Mouse (Mus musculus) right cerebral cortex, adult 18-20 months (tissue): ENCODE results near the gene Rnaset2b.
"Not testable (repeated sequence)": the region's sequence is repeated elsewhere in the genome, so short reads cannot be mapped to it uniquely, and the experiment has no call there.

Experiments used
- DNase-seq: peaks from one replicate; pipeline ENCODE4 v3.0.0; 2022; ENCODE audit warnings: mixed read lengths

The Rnaset2b gene

DNA sequence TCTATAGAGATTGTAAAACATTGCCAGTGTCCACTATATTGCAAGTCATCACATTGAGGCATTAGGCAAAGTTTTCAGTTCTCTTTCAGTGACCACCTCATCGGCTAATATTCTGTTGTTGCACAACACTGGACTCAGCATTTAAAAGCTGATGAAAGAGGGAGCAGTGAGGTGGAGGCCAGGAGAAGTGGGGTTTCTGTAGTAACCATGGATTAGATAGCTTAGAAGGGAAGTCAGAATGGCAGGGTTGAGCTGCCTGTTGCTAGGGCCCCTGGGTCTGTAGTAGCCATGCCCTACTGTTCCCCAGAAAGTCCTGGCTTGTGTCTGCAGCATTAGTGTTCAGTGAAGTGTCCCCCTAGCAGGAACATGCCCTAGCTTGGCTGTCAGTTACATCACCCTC, 15.7 kb downstream of the Rnaset2b start:
- DNase-seq = not testable (repeated sequence)

DNA sequence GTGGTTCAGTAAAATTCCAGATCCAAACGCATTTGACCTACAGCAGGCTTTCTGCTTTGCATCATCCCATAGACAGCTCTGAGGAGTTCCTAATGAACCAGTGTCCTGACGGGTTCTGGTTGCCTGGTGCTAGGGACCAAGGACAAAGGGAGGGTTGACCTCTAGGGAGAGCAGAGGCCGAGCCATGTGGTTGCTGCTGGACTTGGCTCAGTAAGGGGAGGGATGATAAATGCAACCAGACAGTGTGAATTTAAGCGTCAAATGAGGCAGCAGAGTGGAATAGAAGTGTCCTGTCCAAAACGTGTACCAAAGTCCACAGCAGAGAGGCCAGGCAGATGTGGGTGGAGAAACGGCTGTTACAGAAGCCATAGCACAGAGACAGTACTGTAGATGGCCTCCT, 25.1 kb downstream of the Rnaset2b start:
- DNase-seq = not testable (repeated sequence)

GRCm38 (mm10) chr17:6996826-6997225, 26.4 kb downstream of the Rnaset2b start:
- DNase-seq = not testable (repeated sequence)

- DNase-seq = not testable (repeated sequence)
Measured at GRCm38 (mm10) chr17:6997778-6998490, 27.5 kb downstream of the Rnaset2b start.

DNA sequence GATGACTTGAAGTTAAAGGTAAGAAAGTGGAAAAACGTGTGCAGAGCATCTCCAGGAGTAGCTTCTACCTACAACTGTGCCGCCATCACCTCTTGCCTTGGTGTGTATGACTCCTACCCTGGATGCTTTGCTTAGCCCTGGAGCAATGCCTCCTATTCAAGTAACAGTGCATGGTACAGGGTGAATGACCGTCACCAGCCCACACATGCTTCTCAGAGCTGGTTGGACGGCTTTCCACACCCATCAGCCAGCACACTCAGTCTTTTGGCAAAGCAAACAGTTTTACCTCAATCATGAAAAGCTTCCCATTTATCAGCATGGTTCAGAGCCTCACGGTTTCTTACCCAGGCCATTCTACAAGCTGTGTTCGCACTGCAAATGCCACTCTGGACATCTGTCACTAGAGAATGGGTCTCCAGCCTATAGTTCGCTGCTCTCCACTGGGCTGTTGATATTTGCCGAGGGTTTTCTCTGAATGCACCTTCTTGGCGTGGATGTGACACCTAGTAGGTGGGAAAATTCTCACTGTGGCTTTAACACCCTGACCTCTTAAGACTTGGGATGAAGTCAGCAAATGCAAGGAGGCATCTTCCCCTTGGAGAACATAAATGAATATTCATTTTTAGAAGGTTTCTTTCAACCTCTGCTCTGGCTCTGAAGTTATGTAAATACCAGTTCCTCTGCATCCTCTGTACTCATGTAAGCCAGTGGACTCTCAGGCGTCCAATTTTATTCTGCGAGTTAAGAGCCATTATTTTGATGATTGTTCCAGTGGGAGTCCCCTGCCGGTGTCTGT, 31.6 kb downstream of the Rnaset2b start:
- DNase-seq = not testable (repeated sequence)

DNA sequence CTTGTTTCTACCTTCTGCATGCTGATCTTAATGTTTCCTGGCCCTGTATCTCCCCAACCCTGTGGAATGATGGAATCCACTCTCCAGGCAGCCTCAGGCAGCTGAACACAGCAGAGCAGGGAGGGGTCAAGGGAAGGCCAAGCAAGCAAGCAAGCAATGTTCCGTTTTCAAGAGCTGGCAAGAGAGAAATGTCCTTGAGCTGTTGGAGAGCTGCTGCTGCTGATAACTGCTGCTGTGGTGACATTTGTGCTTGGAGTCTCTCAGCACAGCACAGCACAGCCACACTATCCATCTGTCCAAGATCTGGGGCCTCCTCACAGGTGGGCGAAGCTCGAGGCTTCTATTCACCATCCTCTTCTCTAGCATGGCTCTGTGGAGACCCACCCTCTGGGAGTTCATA, 33.0 kb downstream of the Rnaset2b start:
- not testable (repeated sequence) for DNase-seq

DNA sequence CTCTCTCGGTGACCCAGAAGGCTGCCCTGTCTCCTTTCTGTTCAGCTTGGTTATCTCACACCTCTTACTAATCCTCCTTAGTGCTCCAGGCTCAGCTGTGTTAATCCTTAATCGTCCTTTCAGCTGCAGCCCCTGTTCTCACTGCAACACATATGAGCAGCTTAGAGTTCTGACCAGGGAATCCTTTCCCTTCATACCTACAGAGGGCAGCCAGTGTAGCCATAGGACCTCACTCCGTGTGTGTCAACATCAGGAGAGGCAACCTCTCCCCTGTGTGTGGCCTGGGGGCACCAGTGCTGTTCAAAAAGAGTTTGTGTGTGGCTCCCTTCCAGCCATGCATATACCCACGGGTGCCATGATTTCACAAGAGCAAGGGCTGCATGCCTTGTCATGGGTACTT, 35.2 kb downstream of the Rnaset2b start:
- DNase-seq = not testable (repeated sequence)

DNA sequence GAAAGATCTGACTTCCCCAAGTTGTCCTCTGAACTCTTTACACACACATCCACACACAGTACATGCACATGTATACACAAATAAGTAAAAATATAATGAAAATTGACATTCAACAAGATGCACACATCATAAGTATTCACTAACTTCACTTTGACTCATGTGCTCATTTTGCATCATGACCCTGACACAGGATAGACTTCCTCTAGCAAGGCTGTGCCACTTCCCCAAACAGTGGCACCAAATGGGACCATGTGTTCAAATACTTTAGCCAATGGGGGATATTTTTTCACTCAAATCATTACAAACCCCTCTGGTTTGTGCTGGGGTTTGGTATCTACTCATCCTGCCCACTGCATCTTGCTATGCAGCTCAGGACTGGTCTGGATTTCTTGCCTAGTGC, 38.5 kb downstream of the Rnaset2b start:
- DNase-seq = not testable (repeated sequence)

- not testable (repeated sequence) for DNase-seq
Measured at GRCm38 (mm10) chr17:7009440-7009839, 39.0 kb downstream of the Rnaset2b start.

DNA sequence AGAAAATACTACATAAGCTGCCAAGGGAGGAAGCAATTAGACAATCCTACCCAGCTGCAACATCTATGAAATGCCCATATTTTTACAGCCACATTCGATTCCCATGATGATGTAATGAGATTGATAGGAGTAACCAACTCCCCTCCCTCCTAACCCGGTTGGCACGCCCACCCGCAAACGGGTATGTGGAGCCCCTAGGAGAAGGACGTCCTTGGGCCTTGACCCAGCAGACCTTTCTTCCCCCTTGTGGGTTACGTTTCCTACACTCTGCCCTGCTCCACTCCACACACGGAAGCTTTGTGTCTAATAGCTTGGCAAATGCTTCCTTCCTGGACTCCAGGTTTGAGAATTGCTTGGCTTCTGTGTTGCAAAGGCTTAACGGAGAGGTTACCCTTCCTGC, 39.5 kb downstream of the Rnaset2b start:
- not testable (repeated sequence) for DNase-seq

DNA sequence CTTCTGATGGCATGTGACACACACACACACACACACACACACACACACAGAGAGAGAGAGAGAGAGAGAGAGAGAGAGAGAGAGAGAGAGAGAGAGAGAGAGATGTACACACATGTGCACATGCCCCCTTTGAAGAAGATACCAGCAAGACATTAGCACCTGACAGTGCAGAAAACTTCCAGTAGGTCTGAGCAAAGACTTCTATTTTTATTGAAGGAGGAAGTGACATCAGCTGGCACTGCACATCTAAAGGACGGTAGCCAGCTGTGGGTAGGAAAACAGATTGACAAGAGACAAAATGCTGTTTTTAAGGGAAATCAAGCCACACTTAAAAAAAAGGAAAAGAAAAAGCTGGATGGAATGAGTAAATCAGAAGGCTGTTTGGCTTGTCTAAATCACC, 43.8 kb downstream of the Rnaset2b start:
- not testable (repeated sequence) for DNase-seq

DNA sequence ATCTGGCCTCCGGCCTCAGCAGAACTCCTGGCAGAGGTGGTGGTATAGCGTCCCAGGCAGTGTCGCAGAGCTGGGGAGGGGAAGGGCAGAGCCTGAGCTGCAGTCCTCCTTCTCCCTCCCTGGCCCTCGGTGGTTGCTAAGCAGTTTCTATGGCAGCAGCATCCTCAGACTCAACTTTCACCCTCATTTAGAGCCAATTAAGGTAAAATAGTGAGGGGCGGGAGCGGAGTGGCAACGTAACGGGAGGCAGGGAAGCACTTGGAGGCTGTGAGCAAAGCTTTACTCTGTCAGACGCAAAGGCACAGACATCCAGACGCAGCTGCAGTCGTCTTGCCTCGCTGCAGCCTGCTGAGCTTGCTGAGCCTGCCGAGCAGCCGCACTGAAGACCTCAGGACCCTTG, 54.8 kb downstream of the Rnaset2b start, which contains the start of gene Gm1604a:
Gene Gm1604a (plus strand): TSS at position 312 of the 400 bp plus-strand sequence.
- DNase-seq = peak; percentile 51

DNA sequence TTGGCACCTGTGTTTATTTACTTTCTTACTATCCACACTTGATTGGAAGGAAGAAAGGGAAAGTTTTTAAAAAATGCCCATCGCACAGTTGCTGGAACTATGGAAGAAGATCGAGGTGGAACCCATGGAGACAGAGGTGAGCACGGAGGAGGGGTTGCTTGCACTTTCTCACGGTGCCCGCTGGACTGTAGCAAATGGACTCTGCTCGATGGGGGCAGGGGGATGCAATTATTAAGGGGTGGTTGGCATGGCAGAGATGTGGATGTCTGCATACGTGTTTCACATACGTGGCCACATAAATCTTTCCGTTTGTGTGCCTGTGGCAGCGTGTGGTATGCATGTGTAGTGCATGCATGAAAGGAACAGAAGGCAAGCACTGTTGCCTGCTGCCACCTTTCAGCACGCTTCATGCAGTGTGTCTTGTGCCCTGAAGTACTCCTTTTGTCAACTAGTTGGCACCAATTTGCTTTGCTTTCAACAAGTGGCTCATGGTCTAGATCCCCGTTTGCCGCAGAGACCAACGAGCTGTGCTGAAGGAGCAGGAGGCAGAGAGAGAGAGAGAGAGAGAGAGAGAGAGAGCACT, 55.4 kb downstream of the Rnaset2b start:
- DNase-seq = not testable (repeated sequence)

GRCm38 (mm10) chr17:7030204-7030603, 59.8 kb downstream of the Rnaset2b start:
- DNase-seq = not testable (repeated sequence)

DNA sequence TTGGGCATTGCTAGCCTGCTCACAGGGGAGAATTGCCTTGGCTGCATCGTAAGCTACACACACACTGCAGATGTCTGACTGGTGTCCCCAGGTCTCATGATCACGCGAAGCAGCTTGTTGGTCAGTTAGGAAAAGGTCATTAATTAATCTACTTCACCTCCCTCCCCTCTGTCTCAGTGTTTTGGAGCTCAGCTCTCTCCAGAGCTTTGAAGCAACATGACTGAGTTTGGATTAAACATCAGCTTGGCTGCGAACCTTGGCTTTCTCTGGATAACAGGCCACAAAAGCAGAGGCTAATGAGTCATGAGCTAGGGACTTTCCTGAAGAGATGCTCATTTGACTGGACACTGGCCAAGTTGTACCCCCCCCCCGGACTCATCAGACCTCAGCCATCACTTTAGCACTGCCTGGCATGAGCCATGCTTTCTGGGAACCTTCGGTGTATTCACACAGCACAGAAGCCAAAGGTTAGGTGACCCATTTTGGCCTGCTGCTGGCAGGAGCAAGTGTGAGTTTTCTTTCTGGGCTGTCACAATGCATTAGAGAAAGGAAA, 60.3 kb downstream of the Rnaset2b start:
- not testable (repeated sequence) for DNase-seq

DNA sequence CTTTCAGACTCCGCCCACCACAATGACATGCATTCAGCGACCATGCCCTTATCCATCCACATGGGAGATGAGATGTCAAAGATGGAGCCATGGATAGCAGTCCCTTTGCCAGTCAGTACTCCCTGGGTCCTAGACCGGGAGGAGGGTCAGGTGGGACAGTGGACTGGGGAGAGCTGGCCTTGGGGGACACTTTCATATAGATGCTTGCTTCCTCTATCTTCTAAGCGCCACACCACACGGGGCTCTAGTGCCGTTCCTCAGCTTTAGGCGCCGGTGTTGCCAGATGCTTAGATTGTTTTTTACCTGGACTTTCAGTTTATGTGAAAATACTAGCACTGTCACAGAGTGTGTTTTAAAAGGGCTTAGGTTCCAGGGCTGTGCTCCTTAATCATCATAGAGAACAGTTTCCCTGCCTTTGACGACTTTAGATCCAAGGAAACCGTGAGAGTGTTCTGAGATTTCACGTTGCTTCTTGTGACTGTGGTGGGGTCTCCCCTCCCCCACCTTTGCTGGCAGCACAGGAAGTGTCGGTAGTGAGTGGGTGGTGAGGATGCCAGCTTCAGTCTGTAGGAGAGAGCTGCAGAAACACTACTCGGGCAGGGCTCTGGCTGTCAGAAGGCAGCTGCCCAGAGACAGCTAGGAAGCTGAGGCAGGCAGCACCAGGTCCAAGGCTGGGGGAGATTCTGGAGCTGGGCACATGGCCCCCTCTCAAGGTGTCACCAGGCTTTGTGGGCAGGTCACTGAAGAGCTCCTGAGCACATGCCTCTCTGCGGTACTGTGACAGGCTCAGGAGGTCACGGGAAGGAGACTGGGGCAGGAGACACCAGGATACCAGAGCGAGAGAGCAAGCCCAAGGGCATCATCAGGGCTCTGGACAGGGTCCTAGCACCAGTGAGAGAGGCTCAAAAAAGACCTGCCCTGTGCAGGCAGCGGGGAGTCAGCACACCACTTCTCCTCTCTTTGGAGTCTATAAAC, 63.0 kb downstream of the Rnaset2b start:
- not testable (repeated sequence) for DNase-seq
